Mouse (Mus musculus) T-helper 17 cell (primary cell): ENCODE measurements around the gene Pgam5.

ENCODE experiments used
- in situ Hi-C, 2 experiments: fragments of 300-600 bp; cut with MboI, MseI; formaldehyde crosslinking; loops; 1 replicate in 1 of 2; 2 replicates in 1 of 2; pipeline ENCODE4 v1.15.1; 2025; ENCODE audit warnings: high pct_unique_total_duplicates in 2 of 2

Pgam5 gene

GRCm38 (mm10) chr5:110269141-110270101, at the start of gene Pgam5:
TSS of gene Pgam5 (minus strand) at chr5:110269913.
- in situ Hi-C loops, result loop anchor here (5.0 to 10.0 kb wide), 3 partner anchors 37 to 2005 kb away; partner anchors contain the start of genes Ankle2 (in 1 of the 2) and Tpst2 (in 1 of the 2)

DNA sequence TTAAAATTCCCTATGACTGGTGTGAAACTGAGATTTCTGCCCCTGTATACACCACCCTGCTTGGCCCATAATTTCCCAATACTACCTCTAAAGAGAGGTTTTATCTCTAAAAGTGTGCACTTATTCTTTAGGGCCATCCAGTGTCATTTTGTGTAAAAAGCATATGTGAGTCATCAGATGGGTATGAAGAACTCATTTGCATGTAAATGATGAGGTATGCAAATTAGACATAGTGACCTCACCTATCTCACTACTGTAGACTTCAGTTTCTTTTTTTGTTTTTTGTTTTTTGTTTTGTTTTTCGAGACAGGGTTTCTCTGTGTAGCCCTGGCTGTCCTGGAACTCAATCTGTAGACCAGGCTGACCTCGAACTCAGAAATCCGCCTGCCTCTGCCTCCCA, 43.4 kb upstream of the Pgam5 start:
- in situ Hi-C loops, result no loop called here

GRCm38 (mm10) chr5:110308861-110309260, 39.1 kb upstream of the Pgam5 start:
- in situ Hi-C loops, result no loop called here

DNA sequence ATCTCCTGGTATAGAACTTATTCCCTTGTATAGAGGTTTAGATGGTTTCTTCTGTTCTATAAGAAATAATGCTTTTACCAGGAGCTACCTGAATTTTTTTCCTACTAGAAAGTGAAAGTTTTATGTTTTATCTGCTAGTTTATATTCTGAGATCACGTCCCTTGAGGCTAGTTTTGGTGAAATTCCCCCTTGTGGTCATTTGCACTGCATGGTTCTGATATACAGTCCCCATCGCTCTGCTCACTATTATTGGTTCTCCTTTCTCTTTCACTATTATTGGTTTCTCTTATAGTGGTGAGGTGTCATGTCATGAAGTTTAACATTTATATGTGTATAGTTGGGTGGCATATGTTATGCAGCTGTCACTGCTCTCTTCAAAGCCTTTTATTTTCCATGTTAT, 30.9 kb upstream of the Pgam5 start:
- in situ Hi-C loops, result no loop called here

DNA sequence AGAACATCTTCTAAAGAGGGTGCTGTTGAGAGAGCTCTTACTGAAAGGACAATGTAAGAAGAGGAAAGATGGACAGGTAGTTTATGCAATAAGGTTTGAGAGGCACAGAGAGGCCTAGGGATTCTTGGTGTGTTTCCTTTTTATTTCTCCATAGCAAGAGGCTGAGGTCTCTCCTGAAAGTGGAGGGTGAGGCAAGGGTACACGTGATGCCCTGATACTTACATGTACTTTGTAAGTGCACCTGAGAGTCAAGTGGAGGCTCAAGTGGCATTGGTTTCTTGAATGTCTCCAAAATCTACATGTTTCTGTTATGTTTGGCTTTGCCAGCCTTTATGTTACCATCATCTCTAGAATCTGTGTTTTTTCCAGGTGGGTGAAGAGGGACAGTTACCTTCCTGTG, 26.9 kb upstream of the Pgam5 start:
- in situ Hi-C loops, result loop anchor here in 1 of 2 experiments (25.0 kb wide), 1 partner anchor 1684 kb away; no protein-coding TSS in a partner anchor

DNA sequence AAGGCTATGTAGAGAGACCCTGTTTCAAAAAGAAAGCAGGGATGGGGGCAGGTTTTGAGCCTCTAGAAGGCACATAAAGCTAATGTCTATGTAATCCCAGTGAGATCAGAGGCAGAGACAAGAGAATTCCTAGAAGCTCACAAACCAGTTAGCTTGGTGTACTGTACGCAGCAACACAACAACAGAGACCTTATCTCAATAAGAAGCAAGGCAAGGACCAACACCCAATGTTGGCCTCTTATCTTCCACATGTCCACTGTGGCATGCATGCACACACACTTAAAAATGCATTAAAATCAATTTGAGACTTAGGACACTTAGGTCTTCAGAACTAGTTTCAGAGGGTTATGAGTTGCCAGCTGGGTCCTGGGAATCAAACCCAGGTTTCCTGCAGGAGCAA, 21.9 kb upstream of the Pgam5 start:
- in situ Hi-C loops, result loop anchor here in 1 of 2 experiments (25.0 kb wide), 1 partner anchor 1679 kb away; no protein-coding TSS in a partner anchor

DNA sequence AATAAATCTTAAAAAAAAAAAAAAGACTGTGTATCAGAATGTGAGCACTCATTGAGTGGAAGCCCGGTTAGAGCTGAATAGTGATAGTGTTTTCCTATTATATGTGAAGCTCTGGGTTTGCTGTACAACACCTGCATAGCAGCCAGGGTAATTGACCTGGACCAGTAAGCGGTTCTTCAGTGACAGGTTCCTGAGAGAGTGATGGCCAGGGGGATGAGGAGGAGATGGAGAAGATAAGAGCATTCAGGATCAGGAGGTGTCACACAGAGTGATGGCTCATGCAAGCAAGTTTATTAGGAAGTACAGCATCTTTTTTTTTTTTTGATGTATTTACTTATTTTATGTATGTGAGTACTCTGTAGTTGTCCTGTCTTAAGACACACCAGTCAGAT, 17.4 kb upstream of the Pgam5 start:
- in situ Hi-C loops, result loop anchor here in 1 of 2 experiments (25.0 kb wide), 1 partner anchor 1675 kb away; no protein-coding TSS in a partner anchor

DNA sequence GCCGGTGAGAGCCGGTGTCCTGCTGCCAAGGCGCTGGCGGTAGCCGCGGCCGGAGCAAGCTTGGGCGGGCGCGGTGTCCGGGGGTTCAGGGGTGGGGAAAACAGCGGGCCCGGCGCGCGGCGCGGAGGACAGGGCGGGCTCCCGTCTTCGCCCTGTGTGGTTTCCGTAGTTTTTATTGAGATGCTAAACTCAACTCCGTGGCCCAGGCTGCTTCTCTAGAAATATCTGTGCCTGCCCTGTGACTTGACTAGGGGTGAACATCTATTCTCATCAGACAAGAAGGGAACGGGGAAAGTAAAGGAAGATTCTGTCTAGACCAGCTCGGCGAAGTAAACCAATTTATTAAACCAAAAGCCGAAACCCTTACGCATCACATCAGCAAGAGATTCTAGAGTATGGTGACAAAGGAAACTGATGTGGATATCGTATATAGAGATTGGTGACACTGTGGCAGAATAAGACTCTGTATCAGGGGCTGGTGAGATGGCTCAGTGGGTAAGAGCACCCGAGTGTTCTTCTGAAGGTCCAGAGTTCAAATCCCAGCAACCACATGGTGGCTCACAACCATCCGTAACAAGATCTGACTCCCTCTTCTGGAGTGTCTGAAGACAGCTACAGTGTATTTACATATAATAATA, 16.9 kb upstream of the Pgam5 start:
- in situ Hi-C loops, result loop anchor here in 1 of 2 experiments (25.0 kb wide), 1 partner anchor 1674 kb away; no protein-coding TSS in a partner anchor

GRCm38 (mm10) chr5:110285770-110286445, 16.2 kb upstream of the Pgam5 start, which contains the start of the genes Pxmp2 and Pole:
TSS of gene Pxmp2 (minus strand) at chr5:110286186.
TSS of gene Pole (plus strand) at chr5:110286306.
- in situ Hi-C loops, result loop anchor here in 1 of 2 experiments (25.0 kb wide), 1 partner anchor 1674 kb away; no protein-coding TSS in a partner anchor

DNA sequence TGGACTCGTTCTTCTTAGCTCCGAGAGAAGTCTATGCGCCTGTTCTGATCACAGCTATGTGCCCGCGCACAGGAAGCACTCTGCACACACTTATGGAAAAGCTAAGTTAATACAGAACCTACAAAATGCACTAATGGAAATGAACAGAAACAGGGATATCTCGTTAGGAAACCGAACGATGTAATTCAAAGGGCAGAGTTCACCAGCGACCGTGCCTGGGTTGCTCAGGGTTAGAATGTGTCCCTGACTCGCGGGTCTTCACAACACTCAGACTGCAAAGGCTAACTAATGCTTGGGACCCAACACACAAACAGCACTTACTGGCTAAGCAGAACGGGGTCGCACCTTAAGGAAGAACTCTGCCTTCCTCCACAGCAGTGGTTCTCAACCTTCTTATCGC, 15.4 kb upstream of the Pgam5 start:
- in situ Hi-C loops, result loop anchor here in 1 of 2 experiments (25.0 kb wide), 1 partner anchor 1673 kb away; no protein-coding TSS in a partner anchor

GRCm38 (mm10) chr5:110284536-110284935, 14.8 kb upstream of the Pgam5 start:
- in situ Hi-C loops, result loop anchor here in 1 of 2 experiments (5.0 to 25.0 kb wide), 2 partner anchors 287 to 1672 kb away; partner anchors contain the start of gene Zfp932

GRCm38 (mm10) chr5:110281984-110282383, 12.3 kb upstream of the Pgam5 start:
- in situ Hi-C loops, result loop anchor here in 1 of 2 experiments (5.0 to 25.0 kb wide), 2 partner anchors 285 to 1670 kb away; partner anchors contain the start of gene Zfp932

- in situ Hi-C loops, result loop anchor here in 1 of 2 experiments (10.0 to 25.0 kb wide), 3 partner anchors 662 to 1998 kb away; partner anchors contain the start of gene Tpst2
Observed at GRCm38 (mm10) chr5:110276910-110277309, 7.2 kb upstream of the Pgam5 start.

- in situ Hi-C loops, result loop anchor here in 1 of 2 experiments (10.0 to 25.0 kb wide), 3 partner anchors 662 to 1998 kb away; partner anchors contain the start of gene Tpst2
Observed at GRCm38 (mm10) chr5:110276391-110276790, 6.7 kb upstream of the Pgam5 start.

DNA sequence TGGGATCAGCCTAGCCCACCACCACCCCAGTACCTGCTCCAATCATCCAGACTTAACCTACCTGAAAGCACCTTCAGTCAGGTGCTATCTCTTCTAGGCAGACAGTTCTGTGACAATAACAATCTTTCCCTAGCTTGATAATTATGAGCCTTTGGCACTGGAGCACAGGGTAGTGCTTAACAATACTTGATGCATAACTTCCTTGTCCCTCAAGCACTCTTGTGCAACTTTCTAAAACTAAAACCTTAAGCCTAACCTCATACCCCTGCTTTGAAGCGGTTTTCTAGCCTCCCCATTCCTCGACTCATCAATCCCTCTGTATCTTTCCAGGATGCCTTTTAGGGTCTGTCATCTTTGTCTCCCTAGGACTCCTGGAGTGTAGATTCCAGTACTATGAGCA, 5.1 kb upstream of the Pgam5 start:
- in situ Hi-C loops, result loop anchor here (5.0 to 25.0 kb wide), 4 partner anchors 43 to 2000 kb away; partner anchors contain the start of genes Ankle2 (in 1 of the 2) and Tpst2 (in 1 of the 2)

DNA sequence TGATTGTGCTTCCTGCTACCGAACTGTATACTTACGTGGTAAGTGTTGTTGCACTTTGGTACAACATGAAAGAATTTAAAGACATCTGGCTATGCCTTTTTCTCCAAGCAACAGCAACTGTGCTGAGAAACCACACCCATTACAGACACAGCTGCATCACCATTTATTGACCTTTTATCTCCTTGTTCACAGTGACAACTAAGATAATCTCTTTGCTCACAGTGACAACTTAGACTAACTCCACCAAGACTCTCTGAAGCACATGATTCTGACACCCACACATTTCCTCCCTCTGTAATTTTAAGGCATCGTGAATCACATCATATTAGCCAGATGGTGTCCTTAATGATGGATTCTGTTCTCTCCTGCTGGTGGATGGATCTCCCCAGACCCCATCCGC, 4.4 kb upstream of the Pgam5 start:
- in situ Hi-C loops, result loop anchor here (5.0 to 10.0 kb wide), 3 partner anchors 42 to 2001 kb away; partner anchors contain the start of genes Ankle2 (in 1 of the 2) and Tpst2 (in 1 of the 2)

DNA sequence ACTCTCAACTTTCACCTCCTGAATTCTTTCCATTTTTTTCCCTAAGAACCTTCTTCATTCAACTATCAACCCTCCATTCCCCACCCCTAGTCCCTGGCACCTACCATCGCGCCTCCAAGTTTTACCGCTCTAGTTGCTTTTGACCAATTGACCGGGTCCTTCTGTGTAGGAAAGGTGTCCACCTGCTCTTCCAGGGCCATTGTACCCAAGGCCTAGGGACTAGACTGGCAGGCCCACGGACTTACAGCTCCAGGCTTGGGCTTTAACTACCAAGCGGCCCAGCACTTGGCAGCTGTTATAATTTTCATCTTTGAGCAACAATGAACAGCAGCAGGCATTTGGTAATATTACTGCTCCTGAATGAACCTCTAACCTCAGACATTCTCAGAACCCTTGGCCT, 529 bp upstream of the Pgam5 start:
- in situ Hi-C loops, result loop anchor here (5.0 to 10.0 kb wide), 3 partner anchors 38 to 2005 kb away; partner anchors contain the start of genes Ankle2 (in 1 of the 2) and Tpst2 (in 1 of the 2)

DNA sequence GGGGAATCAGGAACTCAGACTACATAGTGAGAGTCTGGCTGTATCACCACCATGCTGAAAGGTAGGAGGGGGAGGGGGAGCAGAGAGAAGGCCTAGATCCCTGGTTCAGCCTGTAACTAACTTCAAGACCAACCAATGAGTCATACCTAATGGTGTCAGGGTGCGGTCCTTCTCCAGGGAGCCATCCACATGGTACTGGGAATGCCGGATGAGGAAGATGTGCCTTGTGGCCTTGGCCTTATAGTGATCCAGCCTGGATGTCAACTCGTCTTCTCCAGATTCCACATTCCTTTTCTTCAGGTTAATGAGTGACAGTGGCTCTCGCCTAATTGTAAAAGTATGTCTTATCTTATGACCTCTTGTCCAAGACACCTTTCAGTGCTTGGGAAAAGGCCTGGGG, 2.8 kb downstream of the Pgam5 start:
- in situ Hi-C loops, result no loop called here

DNA sequence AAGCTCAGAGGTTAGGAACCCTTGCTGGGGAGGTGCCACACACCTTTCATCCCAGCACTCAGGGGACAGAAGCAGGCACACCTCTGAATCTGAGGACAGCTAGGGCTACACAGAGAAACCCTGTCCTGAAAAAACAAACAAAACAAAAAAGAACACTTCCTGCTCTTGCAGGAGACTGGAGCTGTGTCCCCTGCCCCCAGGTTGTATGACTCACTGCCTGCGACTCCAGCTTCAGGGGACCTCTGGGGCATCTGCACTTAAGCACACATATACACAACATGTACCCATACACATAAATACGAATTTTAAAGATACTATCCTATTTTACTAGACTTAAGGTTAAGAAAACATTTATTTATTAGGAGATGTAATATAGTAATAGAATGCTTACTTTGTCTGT, 25.6 kb downstream of the Pgam5 start:
- in situ Hi-C loops, result no loop called here

DNA sequence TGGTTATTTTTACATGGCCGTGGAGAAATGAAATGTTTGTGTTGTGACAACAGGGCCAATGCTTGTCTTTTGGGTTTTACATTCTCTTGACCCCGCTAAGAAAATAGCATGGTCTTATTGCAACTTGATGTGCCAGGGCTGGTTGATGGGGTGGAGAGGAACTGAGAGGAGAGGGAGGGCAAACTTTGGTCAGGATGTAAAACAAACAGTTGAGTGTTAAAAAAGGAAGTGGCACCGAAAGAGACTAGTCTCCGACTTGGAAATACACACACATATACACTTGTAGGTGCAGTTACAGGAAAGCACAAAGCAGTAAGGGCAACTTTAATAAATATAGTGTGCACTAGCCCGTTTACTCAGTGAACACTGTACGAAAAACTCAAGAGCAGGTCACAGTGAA, 37.4 kb downstream of the Pgam5 start:
- in situ Hi-C loops, result loop anchor here in 1 of 2 experiments (5.0 kb wide), 1 partner anchor 40 kb away; no protein-coding TSS in a partner anchor
